ENCODE assay signal across 9 mouse cellular contexts in genomic region chr7:49476666-49477065, GRCm38 (mm10).
DNase-seq lines count a peak whose midpoint lies in the region; ATAC-seq and TF ChIP-seq lines count a peak whose summit lies in the region.
"Had no signal": no experiment of that assay in that cellular context is flagged by ENCODE, and none has a peak within 500 bp of the region (broad histone marks: within the 10 kb centered on the region; RNA-seq: fewer than 3 reads in every experiment).

No protein-coding gene starts in this region.

- H3K79me2 ChIP-seq in liver, adult 2 months (ENCODE audit: control insufficient read depth, insufficient read depth, low read length) = peaks cover 7% of the 10 kb centered on the region; the same call in 1 of the 2 replicates

- peak; percentile 11 to 43 for DNase-seq in adrenal gland, postnatal 36 days
- no peak for DNase-seq in adrenal gland, adult 18-20 months (ENCODE audit: low spot score in 2 of 2)
- DNase-seq in ovary, postnatal 14 days (ENCODE audit: low spot score) = peak; percentile 29
- no peak for DNase-seq in ovary, postnatal 10 days (ENCODE audit: low spot score)
- DNase-seq in heart, postnatal 0 days (ENCODE audit: low spot score) = peak; percentile 22
- peak; percentile 33 for DNase-seq in liver, adult 2 months (ENCODE audit: extremely low read depth, low read depth, low spot score)

- H3K4me2 ChIP-seq in heart, postnatal 0 days (ENCODE audit: low read depth, low read length) = no peak overlapping the region
- H3K4me2 ChIP-seq in stomach, embryonic 14.5 days (replicated peaks; ENCODE audit: low read depth, low read length) = no peak overlapping the region
- H3K4me2 ChIP-seq: neural tube, embryonic 12.5 days had no signal

- no peaks in the 10 kb centered on the region for H3K36me3 ChIP-seq in heart, postnatal 0 days (replicated peaks; ENCODE audit: control insufficient read depth, insufficient read depth, low read length)
- H3K36me3 ChIP-seq in liver, adult 2 months (ENCODE audit: control insufficient read depth, insufficient read depth, low read length) = peaks cover 3% of the 10 kb centered on the region
- no peaks in the 10 kb centered on the region; the same call in 1 of the 2 replicates for H3K36me3 ChIP-seq in stomach, embryonic 14.5 days (ENCODE audit: control insufficient read depth, insufficient read depth, low read length)

- H3K27me3 ChIP-seq in heart, postnatal 0 days (ENCODE audit: control insufficient read depth, insufficient read depth, low read length) = no peaks in the 10 kb centered on the region
- no peaks in the 10 kb centered on the region for H3K27me3 ChIP-seq in liver, adult 2 months (ENCODE audit: control insufficient read depth, insufficient read depth, low read length)
- H3K27me3 ChIP-seq in stomach, embryonic 14.5 days (ENCODE audit: control insufficient read depth, insufficient read depth, low read length) = no peaks in the 10 kb centered on the region
- H3K27me3 ChIP-seq: neural tube, embryonic 12.5 days had no signal

- H3K4me3 ChIP-seq in heart, postnatal 0 days (ENCODE audit: low read depth, low read length) = no peak overlapping the region
- H3K4me3 ChIP-seq in liver, adult 2 months (ENCODE audit: insufficient read depth, low read depth, low read length) = no peak overlapping the region
- no peak overlapping the region for H3K4me3 ChIP-seq in stomach, embryonic 14.5 days (ENCODE audit: low read depth, low read length)
- H3K4me3 ChIP-seq: neural tube, embryonic 12.5 days had no signal

- TF ChIP-seq CTCF in heart, postnatal 0 days (IDR thresholded peaks at IDR 0.05; ENCODE audit: low read depth) = peak; percentile 44
- TF ChIP-seq CTCF in liver, adult 2 months (IDR thresholded peaks at IDR 0.05; ENCODE audit: low read depth, low read length) = peak; percentile 77

- no peak overlapping the region for H3K27ac ChIP-seq in heart, postnatal 0 days (ENCODE audit: low read depth)
- peak overlapping the region; percentile 67 for H3K27ac ChIP-seq in liver, adult 2 months (replicated peaks; ENCODE audit: insufficient read depth, low read depth, low read length)
- peak overlapping the region; percentile 29; the same call in 1 of the 2 replicates for H3K27ac ChIP-seq in stomach, embryonic 14.5 days (ENCODE audit: low read length)
- H3K27ac ChIP-seq: neural tube, embryonic 12.5 days had no signal

- peaks cover 6% of the 10 kb centered on the region; the same call in 1 of the 2 replicates for H3K4me1 ChIP-seq in heart, postnatal 0 days (ENCODE audit: control insufficient read depth, insufficient read depth)
- H3K4me1 ChIP-seq in liver, adult 2 months (ENCODE audit: control insufficient read depth, insufficient read depth, low read length) = peaks cover 17% of the 10 kb centered on the region
- peaks cover 22% of the 10 kb centered on the region for H3K4me1 ChIP-seq in stomach, embryonic 14.5 days (ENCODE audit: control insufficient read depth, insufficient read depth, low read length)

- H3K9ac ChIP-seq in heart, postnatal 0 days (replicated peaks; ENCODE audit: low read depth, low read length) = no peak overlapping the region
- no peak overlapping the region for H3K9ac ChIP-seq in liver, adult 2 months (ENCODE audit: low read depth, low read length)
- H3K9ac ChIP-seq in stomach, embryonic 14.5 days (replicated peaks; ENCODE audit: low read depth, low read length) = no peak overlapping the region
- H3K9ac ChIP-seq: neural tube, embryonic 12.5 days had no signal

- TF ChIP-seq POLR2A in liver, adult 2 months (IDR thresholded peaks at IDR 0.05; ENCODE audit: extremely low read depth, insufficient read depth, low read length) = no peak

- ATAC-seq in heart, postnatal 0 days (ENCODE audit: insufficient read depth, low read depth) = no peak
- ATAC-seq in stomach, embryonic 14.5 days (ENCODE audit: insufficient number of reproducible peaks, insufficient read depth, low FRiP score, low read depth) = no peak
- ATAC-seq in cerebellum, adult (ENCODE audit: insufficient number of reproducible peaks, low FRiP score, low TSS enrichment) = no peak

- H3K9me3 ChIP-seq in heart, postnatal 0 days (replicated peaks; ENCODE audit: control insufficient read depth, low read length) = no peaks in the 10 kb centered on the region
- H3K9me3 ChIP-seq in stomach, embryonic 14.5 days (ENCODE audit: control insufficient read depth, low read depth, low read length) = no peaks in the 10 kb centered on the region
- H3K9me3 ChIP-seq: neural tube, embryonic 12.5 days had no signal

- TF ChIP-seq EP300 in heart, postnatal 0 days (IDR thresholded peaks at IDR 0.05; ENCODE audit: low read depth) = no peak

- 53% methylated on average over 5 of the region's 5 CpGs for WGBS in heart, postnatal 0 days
- WGBS in liver, adult 2 months = 26% methylated on average over 5 of the region's 5 CpGs
- 56% methylated on average over 5 of the region's 5 CpGs for WGBS in stomach, embryonic 14.5 days

Comparison
In these comparisons a context has a peak if more than half of its experiments do, and no peak if none do; other contexts are left out.
1. DNase-seq: peak in adrenal gland, postnatal 36 days (2 of 2), ovary, postnatal 14 days (single experiment), heart, postnatal 0 days (single experiment) and liver, adult 2 months (single experiment); none in adrenal gland, adult 18-20 months (0 of 2) and ovary, postnatal 10 days (single experiment).